Mouse (Mus musculus) macrophage (primary cell): ENCODE data around the gene Usp24. TPM values are rescaled to one million over a fixed set of nuclear protein-coding genes. Genes with fewer than 3 reads are reported as not detected.
"Not testable (repeated sequence)": the region's sequence is repeated elsewhere in the genome, so short reads cannot be mapped to it uniquely, and the experiment has no call there.

ENCODE experiments used
- H3K27ac ChIP-seq: fragments of 350-480 bp; formaldehyde crosslinking; 2 replicates; pipeline ENCODE4 v1.9.0; 2021
- H3K36me3 ChIP-seq: fragments of 350-480 bp; formaldehyde crosslinking; 2 replicates; pipeline ENCODE4 v1.9.0; 2021; ENCODE audit errors: inconsistent target
- H3K4me3 ChIP-seq: fragments of 350-480 bp; formaldehyde crosslinking; 2 replicates; pipeline ENCODE4 v1.9.0; 2021; ENCODE audit errors: inconsistent target
- H3K79me2 ChIP-seq: fragments of 350-480 bp; formaldehyde crosslinking; 2 replicates; pipeline ENCODE4 v1.9.0; 2021; ENCODE audit errors: inconsistent target
- WGBS: methylation state at CpG from one replicate; pipeline ENCODE4 v1.1.7; 2026; ENCODE audit warnings: inconsistent platforms; ENCODE audit not compliant: missing documents; 5-methylcytosine and 5-hydroxymethylcytosine counted together
- polyA plus RNA-seq: library from polyadenylated mRNA; stranded (reverse); fragments of 250-400 nt; gene quantifications from 3 replicates; pipeline ENCODE4 v1.2.4, GENCODE M21; 2018; ENCODE audit warnings: inconsistent platforms

Gene Usp24
- polyA plus RNA-seq, 1 experiment from 2014 or later: 18.5 TPM

GRCm38 (mm10) chr4:106333584-106333983 is 17.6 kb downstream of the Usp24 start:
- no peak overlapping the region for H3K27ac ChIP-seq
- peaks cover 98% of the 10 kb centered on the region for H3K79me2 ChIP-seq
- WGBS: 50% methylated on average over 2 of the region's 2 CpGs
- no peak overlapping the region for H3K4me3 ChIP-seq
- no peaks in the 10 kb centered on the region for H3K36me3 ChIP-seq

DNA sequence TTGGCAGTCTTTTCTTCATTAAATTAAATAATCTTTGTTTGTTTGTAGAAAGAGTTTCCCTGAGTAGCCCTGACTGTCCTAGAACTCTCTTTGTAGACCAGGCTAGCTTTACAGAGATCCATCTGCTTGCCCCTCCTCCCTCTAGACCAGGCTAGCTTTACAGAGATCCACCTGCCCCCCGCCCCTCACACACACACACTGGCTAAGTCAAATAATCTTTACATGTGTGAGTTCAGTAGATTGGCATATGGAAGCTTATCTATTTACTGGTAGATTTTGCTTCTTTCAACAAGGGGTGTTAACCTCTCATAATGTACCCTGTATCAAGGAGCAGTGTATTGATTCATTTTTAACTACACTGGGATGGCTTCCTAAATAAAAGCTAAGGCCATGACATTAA is 19.8 kb downstream of the Usp24 start:
- H3K27ac ChIP-seq: peak overlapping the region; percentile 10; the same call in 1 of the 2 replicates
- no peak overlapping the region for H3K4me3 ChIP-seq
- H3K36me3 ChIP-seq: no peaks in the 10 kb centered on the region
- WGBS: 100% methylated on average over 1 of the region's 1 CpGs
- H3K79me2 ChIP-seq: peaks cover 99% of the 10 kb centered on the region

- Histone ChIP-seq H3K27ac (no peak overlapping the region), H3K79me2 (no peaks in the 10 kb centered on the region), H3K36me3 (peaks cover 42% of the 10 kb centered on the region), H3K4me3 (no peak overlapping the region)
- WGBS: 85% methylated on average over 1 of the region's 1 CpGs
These were observed 31.7 kb downstream of the Usp24 start for GRCm38 (mm10) chr4:106347664-106348063.

- not testable (repeated sequence) for H3K79me2 ChIP-seq, H3K4me3 ChIP-seq, H3K27ac ChIP-seq
- 70% methylated on average over 2 of the region's 2 CpGs for WGBS
- peaks cover 42% of the 10 kb centered on the region for H3K36me3 ChIP-seq
These were observed 39.0 kb downstream of the Usp24 start for GRCm38 (mm10) chr4:106355025-106355424.

DNA sequence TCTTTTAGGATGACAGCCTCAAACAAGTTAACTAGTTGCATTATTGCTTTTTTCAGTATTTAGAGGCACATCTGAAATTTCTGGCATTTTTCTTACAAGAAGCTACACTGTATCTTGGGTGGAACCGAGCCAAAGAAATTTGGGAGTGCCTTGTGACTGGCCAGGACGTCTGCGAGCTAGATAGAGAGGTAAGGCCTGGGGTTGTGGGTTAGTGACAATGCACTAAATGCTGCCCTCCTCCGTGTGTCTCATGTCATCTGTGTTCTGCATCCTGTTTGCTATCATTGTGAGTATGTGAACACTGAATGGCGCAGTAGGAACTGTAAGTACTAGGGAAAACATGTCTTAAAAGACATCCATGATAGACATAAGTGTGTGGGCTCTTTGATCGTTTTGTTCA is 54.0 kb downstream of the Usp24 start:
- WGBS: 85% methylated on average over 6 of the region's 6 CpGs
- Histone ChIP-seq H3K27ac (no peak overlapping the region), H3K36me3 (peaks cover 66% of the 10 kb centered on the region), H3K79me2 (no peaks in the 10 kb centered on the region), H3K4me3 (no peak overlapping the region)

DNA sequence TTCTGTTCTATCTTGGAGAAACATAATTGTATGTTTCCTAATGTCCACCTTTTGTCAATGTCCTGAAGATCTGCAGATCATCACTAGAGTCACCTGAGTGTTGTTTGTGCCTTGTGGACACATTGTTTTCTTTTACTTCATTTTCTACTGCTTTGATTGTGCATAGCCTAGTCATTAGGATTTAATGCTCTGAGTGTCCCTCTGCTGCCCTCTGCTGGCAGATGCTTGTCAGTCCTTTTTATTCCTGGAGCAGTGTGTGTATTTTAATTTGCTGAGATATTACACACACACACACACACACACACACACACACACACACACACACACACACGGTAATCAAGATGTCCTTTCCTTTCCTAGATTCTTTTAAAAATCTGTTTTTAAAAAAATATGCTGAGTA is 59.8 kb downstream of the Usp24 start:
- no CpG with 5 or more reads among the region's 1 CpGs for WGBS
- no peak overlapping the region for H3K27ac ChIP-seq
- no peak overlapping the region for H3K4me3 ChIP-seq
- no peaks in the 10 kb centered on the region for H3K79me2 ChIP-seq
- peaks cover 75% of the 10 kb centered on the region for H3K36me3 ChIP-seq

DNA sequence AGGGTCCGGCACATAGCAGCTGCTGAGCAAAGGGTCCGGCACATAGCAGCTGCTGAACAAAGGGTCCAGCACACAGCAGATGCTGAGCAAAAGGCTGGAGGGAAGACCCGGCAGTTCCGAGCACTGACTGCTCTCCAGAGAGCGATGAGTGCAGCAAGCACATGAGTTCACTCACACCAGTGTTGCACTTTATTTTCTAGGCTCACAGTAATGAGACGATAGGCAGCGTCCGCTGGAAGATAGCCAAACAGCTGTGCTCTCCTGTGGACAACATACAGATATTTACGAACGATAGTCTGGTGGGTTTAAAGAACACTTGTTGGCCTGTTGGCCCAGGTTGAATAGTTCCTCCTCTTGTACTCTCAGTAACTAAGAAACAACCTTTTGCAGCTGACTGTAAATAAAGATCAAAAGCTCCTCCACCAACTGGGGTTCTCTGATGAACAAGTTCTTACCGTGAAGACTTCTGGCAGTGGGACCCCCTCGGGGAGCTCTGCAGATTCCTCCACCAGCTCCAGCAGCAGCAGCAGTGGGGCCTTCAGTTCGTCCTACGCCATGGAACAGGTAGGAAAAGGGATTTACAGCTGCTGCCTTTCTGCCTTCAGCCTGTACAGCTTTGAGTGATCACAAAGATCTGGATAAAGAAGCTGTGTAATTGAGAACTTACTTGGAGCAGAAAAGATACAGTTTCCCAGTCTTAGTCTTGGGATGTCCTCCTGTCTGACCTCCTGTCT is 63.0 kb downstream of the Usp24 start:
- Histone ChIP-seq H3K4me3 (no peak overlapping the region), H3K79me2 (no peaks in the 10 kb centered on the region), H3K27ac (no peak overlapping the region), H3K36me3 (peaks cover 68% of the 10 kb centered on the region)
- WGBS: 97% methylated on average over 14 of the region's 14 CpGs

DNA sequence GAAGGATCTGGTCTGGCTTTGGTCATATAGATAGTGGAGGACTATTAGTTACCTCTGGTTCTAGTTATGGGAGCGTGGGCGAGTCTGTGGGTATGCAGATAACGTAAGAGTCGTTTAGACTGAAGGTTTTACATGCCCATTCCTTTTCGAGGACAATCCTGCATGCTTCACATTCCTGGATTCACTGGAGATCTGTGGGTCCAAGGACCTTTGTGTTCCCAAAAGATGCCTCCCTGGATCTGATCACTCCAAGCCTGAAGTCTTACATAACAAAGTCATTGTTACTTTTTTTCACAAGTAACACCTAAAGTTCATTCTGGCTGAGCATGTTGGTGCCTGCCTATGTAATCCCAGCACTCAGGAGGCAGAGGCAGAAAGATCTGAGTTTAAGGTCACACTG is 65.1 kb downstream of the Usp24 start:
- H3K36me3 ChIP-seq: peaks cover 63% of the 10 kb centered on the region
- 100% methylated on average over 5 of the region's 5 CpGs for WGBS

DNA sequence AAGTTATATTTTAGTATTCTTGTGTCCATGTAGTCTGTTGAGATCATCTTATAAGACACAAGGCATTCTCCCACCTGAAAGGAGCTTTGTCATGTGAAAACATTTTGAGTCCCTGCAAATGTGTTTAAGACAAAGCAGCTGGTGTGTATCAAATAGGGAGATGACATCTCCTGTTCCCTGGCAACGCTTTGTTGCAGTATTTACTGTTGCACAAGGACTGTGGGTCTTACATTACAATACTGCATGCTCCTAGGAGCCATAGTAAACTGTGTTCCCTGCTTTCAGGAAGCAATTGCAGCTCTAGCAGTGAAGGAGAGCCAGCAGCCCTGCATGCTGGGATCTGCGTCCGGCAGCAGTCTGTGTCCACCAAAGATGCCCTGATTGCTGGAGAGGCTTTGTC is 73.9 kb downstream of the Usp24 start:
- no peaks in the 10 kb centered on the region for H3K79me2 ChIP-seq
- H3K4me3 ChIP-seq: no peak overlapping the region
- H3K27ac ChIP-seq: no peak overlapping the region
- peaks cover 51% of the 10 kb centered on the region for H3K36me3 ChIP-seq
- 98% methylated on average over 3 of the region's 3 CpGs for WGBS

More for the DNA sequence above, 65.1 kb downstream of the Usp24 start:
- Histone ChIP-seq H3K27ac (no peak overlapping the region), H3K4me3 (no peak overlapping the region), H3K79me2 (no peaks in the 10 kb centered on the region)

DNA sequence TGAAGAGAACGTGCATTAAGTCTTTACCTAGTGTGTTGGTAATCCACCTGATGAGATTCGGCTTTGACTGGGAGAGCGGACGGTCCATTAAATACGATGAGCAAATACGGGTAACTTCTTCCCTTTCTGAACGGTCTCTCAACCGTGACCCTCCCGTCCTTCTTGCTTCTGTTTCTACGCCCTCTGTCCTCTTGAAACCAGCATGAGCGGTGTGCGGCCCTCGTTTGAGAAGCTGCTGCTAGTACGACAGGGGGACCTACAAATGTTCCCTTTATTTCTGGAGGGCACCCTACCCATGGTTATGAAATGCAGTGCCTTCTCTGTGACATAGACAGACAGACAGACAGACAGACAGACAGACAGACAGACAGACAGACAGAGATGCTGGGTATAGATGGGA is 93.6 kb downstream of the Usp24 start:
- WGBS: 97% methylated on average over 14 of the region's 14 CpGs
- H3K36me3 ChIP-seq: peaks cover 85% of the 10 kb centered on the region
- no peak overlapping the region for H3K4me3 ChIP-seq
- H3K79me2 ChIP-seq: no peaks in the 10 kb centered on the region
- H3K27ac ChIP-seq: no peak overlapping the region

DNA sequence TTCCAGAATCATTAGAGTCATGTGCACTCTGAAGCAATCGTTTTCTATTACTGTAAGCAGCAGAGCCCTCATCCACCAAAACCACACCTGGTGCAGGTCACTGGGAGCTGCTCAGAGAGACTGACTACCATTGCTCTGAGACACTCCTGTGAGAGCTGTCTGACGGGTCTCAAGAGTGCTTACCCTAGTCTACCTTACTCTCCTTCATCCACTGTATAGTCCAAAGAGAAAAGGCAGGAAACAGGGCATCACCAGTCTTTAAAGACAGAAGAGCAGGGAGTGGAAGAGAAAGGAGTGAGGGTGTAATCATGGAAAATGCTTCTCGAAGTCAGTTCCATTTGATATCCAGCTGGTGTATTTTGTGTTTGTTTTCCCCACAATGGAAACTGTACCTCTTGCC is 103.2 kb downstream of the Usp24 start:
- Histone ChIP-seq H3K79me2 (no peaks in the 10 kb centered on the region), H3K27ac (no peak overlapping the region), H3K36me3 (peaks cover 78% of the 10 kb centered on the region), H3K4me3 (no peak overlapping the region)
- WGBS: 94% methylated on average over 3 of the region's 3 CpGs

GRCm38 (mm10) chr4:106419791-106420190 is 103.8 kb downstream of the Usp24 start:
- WGBS: 97% methylated on average over 6 of the region's 6 CpGs
- no peak overlapping the region for H3K4me3 ChIP-seq
- peaks cover 79% of the 10 kb centered on the region for H3K36me3 ChIP-seq
- no peak overlapping the region for H3K27ac ChIP-seq
- no peaks in the 10 kb centered on the region for H3K79me2 ChIP-seq

- no peak overlapping the region for H3K27ac ChIP-seq
- no peaks in the 10 kb centered on the region for H3K79me2 ChIP-seq
- no peak overlapping the region for H3K4me3 ChIP-seq
- 81% methylated on average over 3 of the region's 3 CpGs for WGBS
- H3K36me3 ChIP-seq: peaks cover 76% of the 10 kb centered on the region
These were observed 106.6 kb downstream of the Usp24 start for GRCm38 (mm10) chr4:106422597-106422996.

- no peak overlapping the region for H3K4me3 ChIP-seq
- no peak overlapping the region for H3K27ac ChIP-seq
- no peaks in the 10 kb centered on the region for H3K79me2 ChIP-seq
- WGBS: 93% methylated on average over 1 of the region's 1 CpGs
- H3K36me3 ChIP-seq: peaks cover 56% of the 10 kb centered on the region
These were observed 108.5 kb downstream of the Usp24 start for GRCm38 (mm10) chr4:106424560-106424959.

DNA sequence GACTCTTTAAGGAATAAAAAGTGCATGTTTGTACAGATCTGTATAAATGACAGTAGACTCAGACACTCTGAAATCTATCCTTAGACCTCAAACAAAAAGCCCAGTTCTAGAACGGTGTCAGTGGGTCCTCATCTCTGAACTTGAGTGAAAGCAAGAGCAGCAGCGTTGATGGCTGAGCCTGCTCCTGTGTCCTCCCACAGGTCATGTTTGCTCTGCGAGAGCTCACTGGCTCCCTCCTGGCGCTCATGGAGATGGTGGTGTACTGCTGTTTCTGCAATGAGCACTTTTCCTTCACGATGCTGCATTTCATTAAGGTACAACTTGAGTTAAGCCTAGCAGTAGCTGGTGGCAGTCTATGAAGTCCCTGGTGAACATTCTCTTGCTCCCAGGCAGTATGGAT is 110.3 kb downstream of the Usp24 start:
- 89% methylated on average over 5 of the region's 5 CpGs for WGBS
- no peaks in the 10 kb centered on the region for H3K79me2 ChIP-seq

DNA sequence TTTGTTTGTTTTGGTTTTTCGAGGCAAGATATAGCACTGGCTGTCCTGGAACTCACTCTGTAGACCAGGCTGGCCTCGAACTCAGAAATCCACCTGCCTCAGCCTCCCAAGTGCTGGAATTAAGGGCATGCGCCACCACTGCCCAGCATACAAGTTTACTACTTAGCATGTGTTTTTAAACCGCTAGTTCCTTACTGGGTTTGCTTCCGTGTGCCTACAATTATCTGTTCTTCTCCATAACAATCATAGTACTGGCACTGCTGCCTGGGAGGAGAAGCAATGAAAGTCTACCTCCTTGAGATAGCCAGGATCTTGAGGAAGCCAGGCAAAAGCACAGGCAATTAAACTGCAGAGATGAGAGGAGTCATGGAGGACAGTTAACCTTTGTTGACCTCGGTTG is 112.6 kb downstream of the Usp24 start:
- WGBS: 95% methylated on average over 6 of the region's 6 CpGs
- H3K36me3 ChIP-seq: peaks cover 50% of the 10 kb centered on the region
- no peak overlapping the region for H3K4me3 ChIP-seq
- H3K79me2 ChIP-seq: no peaks in the 10 kb centered on the region
- 0 out of 2 replicates have a peak overlapping the region, but pooled peaks have one; percentile 2 for H3K27ac ChIP-seq

More for the DNA sequence above, 110.3 kb downstream of the Usp24 start:
- Histone ChIP-seq H3K4me3 (no peak overlapping the region), H3K36me3 (peaks cover 52% of the 10 kb centered on the region), H3K27ac (no peak overlapping the region)
